Mouse (Mus musculus) liver, embryonic 14.5 days (tissue): ENCODE results near the gene Dhrs3.

ENCODE experiments used
- CTCF ChIP-seq: IDR thresholded peaks from 2 replicates; pipeline ENCODE4 v1.5.1; 2016; ENCODE audit warnings: antibody characterized with exemption, low read depth, control low read depth
- EP300 ChIP-seq: IDR thresholded peaks from 2 replicates; pipeline ENCODE4 v1.6.1; 2016; ENCODE audit warnings: antibody characterized with exemption, low read depth

GRCm38 (mm10) chr4:144886460-144886859, 6.2 kb upstream of the Dhrs3 start:
- TF ChIP-seq CTCF (no peak), EP300 (no peak)
